Mouse (Mus musculus) G1E (cell line): ENCODE measurements at regions not wholly inside any gene's neighbourhood (a gene's known extent, or its start where the extent isn't known, plus 50 kb on each side); places are given as distances from the start of the nearest gene placed in this dataset.

ENCODE experiments used
- CTCF ChIP-seq: IDR thresholded peaks from 2 replicates; pipeline ENCODE4 v1.5.1; 2012; ENCODE audit warnings: low read depth, low read length, inconsistent platforms, mixed read lengths
- GATA1 ChIP-seq: IDR thresholded peaks from 2 replicates; pipeline ENCODE4 v1.6.1; 2012; ENCODE audit warnings: borderline replicate concordance, low read length, inconsistent platforms, mixed read lengths
- TAL1 ChIP-seq: conservative IDR thresholded peaks from 2 replicates; pipeline ENCODE4 v1.6.1; 2012; ENCODE audit warnings: low read depth, low read length, inconsistent platforms, mixed read lengths

GRCm38 (mm10) chr13:35529577-35529976, 130.1 kb upstream of the Cdyl start:
- TF ChIP-seq CTCF (no peak), GATA1 (no peak), TAL1 (no peak)
